Mouse (Mus musculus) right cerebral cortex, postnatal 36 days (tissue): ENCODE results near the gene Sgk1.
A peak's percentile ranks its signal among the peaks of the same experiment; 100 is the strongest.

Source experiments
- DNase-seq, 2 experiments: peaks; one replicate each; pipeline ENCODE4 v3.0.0; 2022; ENCODE audit warnings: low spot score in 2 of 2, mixed read lengths in 1 of 2

The Sgk1 gene

DNA sequence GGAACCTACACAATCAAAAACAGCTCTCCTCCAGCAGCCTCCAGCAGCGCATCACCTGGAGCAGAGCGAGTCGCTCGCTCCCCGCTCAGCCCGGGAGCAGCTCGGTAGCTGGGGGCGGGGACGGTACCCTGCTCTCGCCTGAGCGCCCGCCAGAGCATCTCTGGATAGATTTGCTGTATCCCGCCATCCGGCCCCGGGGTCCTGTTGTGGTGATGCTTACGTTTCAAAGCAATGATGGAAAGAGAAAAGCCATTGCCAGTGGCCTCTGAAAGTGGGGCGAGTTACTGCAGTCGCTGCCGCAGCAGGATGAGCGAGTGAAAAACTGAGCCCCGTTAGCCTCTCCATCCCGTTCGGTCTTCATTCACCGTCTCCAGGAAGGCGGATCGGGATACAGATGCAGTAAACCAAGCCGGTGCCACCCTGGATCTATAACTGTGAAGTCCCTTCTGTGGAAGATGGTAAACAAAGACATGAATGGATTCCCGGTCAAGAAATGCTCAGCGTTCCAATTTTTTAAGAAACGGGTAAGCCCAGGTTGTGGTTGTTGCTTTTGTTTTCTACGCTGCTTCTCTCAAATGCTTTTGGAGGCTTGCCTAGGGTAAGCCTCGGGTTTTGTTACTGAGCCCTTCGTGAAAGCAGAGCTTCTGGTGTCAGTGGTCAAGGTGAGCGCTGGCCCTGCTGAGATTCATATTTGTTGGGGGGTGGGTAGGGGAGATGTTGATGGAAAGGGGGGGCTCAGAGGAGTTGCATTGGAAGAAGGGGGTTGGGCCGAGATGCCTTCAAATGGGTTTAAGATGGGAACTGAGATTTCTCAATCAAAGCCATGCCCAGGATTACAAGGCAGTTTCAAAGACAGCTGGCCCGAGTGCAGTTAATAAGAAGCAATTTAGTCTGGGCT, at the start of gene Sgk1:
Gene Sgk1 (plus strand): TSS at position 1 of the 898 bp plus-strand sequence.
- peak; percentile 56 to 62 for DNase-seq

DNA sequence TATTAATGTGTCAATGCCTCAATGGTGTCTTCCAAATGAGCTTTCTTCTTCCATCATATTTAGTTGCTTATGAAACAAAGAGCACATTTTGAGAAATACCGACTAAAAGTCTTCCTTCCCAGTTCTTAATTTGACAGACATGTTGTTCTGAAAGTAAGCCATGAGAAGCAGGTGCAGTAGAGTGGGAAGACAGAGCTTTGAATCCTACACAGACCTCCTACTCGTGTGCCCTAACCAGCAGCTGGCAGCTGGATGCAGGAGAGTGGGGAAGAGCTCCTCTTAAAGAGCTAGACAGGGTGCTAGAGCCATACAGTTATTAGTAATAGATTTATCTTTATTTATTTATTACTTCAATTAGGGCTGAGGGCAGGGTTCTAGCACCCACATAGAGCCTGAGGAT, 49.7 kb upstream of the Sgk1 start:
- DNase-seq = peak; percentile 3 to 32

DNA sequence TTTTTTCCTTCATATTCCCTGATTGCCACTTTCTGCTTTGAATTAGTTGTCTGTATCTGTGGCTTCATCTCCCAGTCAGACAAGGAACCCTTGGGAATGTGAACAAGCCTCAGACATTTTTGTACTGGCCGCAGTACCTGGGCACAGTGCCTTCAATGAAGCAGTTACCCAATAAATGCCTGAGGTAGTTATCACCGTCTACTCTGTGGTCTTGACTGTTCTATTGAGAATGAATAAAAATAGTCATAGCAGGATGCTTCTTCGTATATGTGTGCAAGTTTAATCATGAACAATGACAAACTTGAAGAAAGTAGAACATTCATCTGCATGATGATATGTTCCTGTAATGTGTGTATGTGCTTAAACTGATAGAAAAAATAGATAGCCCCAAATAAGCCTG, 48.2 kb upstream of the Sgk1 start:
- DNase-seq = no peak

DNA sequence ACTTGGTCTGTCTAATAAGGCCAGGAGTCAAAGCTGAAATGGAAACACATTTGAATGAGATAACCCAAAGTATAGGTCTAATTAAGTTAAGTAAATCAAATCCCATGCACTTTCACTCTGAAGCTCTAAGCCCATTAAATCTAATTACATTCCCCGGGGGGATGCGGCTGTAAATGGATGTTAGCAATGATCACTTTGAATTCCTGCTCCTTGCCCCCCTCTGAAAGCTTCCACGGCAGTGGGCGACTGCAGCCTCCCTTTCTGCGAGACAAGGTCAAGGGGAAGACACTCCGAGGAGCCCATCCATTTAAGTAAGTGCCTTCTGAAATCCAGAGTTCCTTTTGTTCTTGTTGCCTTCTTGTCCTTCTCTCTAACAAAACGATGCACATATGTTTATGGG, 46.9 kb upstream of the Sgk1 start:
- no peak for DNase-seq

DNA sequence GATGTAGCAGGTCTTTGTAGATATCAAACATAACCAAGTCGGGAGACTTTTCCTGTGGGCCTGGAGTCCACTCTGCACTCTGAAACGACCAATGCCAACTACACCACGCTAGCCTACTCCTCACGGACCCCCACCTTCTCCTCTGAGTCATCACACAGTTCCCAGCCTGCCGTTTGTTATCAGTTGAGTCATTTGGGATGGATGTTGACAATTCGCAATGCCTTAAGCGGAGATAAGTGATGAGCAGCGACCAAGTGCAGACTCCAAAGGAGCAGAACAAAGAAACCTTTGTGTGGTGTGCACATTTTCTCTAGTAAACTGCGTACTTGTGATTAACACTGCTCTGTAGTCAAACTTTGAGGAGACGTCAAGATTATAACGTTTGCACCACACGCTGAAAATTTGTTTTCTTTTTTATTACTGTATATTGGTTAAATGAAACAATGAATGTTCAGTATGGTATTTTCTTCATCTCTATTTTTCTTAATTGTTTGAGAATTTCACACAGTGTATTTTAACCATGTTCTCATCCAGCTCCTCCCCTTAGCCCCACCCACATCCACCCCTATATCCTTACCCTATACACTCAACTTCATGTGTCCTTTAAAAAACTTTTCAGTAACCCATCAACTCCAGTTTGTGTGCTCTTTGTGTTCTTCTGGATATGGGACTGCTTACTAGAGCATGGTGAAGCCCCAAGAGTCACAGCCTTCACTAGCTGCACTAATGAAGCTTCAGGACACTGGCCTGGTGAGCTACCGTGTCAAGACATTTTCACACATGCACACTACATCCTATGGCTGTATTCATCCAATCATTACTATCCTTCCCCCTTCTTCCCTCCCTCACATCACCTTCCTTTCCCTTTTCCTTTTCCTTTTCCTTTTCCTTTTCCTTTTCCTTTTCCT, 42.5 kb upstream of the Sgk1 start:
- no peak for DNase-seq

DNA sequence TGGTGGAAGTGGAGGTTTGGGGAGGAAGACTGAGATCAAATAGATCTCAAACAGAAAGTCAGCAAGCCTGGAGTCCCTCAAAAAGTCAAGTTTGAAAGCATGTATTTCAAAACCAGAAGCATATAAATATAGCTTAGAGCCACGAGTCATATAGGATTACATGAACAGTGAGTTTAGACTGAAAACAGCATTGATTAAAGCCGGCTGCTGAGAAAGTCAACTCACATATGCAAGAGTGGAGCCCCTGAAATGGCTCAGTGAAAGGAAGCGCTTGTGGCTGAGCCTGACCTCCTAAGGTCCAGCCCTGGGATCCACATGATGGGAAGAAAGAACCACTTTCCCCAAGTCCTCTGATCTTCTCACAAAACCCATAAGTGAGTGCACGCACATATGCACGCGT, 38.7 kb upstream of the Sgk1 start:
- DNase-seq = no peak

DNA sequence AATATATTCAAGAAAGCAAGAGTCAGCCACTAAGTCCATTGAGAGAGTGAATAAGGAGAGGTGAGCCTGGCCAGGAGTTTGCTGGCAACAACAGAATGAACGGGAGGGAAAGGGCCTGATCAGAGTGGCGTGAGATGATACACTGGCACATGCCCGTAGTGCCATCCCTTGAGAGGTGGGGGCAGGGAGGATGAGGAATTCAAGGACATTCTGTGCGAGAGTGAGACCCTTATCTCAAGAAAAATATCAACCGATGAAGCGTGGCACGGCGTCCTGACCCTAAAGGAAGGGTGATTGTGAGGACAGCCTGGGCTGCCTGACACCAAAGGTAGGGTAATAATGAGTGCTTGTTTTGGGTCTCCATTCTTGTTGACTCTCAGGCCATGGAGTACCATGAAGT, 38.1 kb upstream of the Sgk1 start:
- no peak for DNase-seq

DNA sequence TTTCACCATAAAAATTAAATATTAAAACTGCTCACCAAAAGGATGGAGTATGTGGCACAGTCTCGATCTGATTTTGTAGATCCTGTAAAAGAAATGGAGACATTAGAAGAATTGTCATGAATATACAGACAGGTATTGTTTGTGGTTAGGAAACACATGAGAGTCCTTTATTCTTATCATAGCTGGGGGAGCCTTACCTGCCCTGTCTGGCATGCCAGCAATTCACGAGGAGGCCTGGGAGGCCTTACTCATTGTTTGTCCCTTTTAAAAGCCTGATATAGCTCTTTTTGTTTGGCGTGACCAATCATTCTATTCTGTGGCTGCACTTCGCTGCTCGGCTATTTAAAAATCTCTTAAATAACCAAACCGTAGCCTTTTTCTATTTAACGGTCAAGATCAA, 37.6 kb upstream of the Sgk1 start:
- DNase-seq = no peak

DNA sequence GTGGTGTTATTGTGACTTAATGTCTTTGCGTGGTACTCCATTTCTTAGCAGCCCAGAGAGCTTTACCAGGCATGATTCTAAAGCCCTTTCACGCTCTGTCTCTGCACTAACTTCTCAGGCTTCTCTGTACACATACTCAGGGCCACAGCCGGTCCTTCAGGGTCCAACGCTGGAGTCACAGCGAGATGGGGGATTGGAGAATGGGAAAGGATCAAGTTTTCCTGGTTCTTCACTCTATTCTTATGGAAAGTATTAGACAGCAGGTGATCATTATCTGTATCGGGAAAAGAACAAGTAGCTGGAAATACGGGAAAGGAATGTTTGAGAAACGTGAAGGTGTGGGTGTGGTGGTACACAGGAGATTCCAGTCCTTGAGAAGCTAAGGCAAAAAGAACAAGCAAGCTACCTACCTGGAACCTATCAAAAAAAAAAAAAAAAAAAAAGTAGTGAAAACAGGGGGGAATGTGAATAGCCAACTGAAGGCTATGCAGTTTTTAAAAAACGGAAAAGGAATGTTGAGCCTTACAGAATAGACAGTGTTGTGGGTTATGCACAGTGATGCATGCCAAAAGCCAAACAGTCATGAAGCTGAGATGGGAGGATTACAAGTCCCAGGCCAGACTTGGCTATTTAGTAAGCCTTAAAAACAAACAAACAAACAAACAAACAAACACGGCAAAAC, 36.2 kb upstream of the Sgk1 start:
- DNase-seq = no peak

DNA sequence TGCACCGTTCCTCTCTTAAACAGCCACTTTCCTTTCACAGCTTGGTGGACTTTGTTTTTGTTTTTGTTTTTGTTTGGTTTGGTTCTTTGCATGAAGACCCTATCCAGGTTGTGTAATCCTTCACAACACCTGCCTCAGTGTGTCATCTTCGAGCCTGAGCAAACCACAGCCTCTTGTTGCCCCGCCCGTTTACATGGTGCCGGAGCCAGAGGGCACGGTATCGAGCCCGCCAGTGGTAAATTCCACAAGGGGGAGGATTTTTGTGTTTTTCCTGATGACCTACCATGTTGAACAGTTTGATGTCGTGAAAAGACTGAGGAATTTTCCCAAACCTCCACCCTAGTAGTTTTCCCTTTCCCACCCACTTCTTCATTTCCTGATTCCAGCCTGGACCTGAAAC, 35.6 kb upstream of the Sgk1 start:
- DNase-seq = no peak

DNA sequence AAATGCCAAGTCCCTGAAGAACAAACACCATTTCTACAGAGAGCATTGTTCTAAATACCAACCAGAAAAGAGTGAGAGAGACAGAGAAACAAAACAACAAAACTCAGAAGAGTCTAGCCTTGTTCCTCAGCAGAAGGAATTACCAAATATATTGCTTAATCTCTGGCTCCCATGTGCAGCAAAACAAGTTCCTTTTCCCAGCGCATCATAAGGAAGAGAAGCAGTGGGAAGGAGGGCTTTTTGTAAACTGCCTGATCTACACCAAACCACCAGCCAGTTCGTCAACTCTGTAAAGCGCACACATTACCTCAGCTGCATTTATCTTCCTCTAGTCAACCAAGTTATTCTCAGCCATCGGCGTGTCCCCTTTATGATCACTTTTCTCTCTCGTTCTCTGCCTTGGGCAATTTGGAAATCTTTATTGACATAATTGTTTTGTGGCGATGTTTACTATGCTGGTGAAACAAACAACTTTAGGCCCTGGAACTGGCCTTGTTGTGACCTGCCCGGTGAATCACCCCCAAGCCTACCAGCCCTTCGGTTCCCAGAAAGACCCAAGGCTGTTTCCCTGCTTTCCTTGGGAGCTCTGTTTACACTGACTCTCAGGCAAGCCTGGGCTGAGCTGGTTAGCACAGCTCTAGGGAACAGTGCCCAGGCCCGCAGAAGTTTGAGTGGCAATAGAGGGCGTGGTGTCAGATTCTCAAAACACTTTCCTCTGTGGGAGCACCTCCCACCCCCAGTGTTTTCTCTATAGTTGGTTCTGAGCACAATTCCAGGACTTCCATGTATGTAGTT, 34.8 kb upstream of the Sgk1 start:
- DNase-seq = no peak

DNA sequence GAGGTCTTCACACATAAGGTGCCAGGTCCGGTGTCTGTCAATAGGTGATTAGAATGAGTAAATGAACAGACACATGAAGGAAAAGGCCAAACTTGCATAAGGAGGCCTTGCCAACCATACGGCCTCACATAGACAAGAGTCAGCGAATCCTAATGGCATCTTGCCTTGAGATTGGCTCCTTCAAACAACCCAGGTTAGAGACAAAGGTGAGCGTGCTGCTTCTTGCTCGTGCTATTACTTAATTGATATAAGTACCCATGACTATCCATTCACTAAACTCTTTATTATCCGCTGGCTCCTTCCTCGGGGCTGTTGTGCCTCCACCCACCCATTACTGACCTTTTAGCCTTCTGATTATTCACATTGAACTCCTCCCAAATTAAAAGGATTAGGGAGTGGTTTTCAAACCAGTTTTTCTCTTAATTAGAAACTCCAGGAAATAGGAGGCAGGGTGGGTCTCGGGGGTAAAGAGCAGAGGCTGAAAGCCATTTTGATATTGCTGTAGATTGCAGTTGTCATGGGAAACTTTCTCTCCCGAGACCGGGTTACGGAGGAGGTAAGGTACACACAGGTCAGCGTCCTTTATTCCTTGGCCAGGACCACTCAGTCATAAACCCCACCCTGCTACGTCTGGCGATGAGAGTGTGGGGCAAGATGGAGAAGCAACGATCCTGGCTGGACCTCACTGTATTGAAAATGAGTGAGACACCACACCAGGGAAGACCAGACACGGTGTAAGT, 33.9 kb upstream of the Sgk1 start:
- no peak for DNase-seq

DNA sequence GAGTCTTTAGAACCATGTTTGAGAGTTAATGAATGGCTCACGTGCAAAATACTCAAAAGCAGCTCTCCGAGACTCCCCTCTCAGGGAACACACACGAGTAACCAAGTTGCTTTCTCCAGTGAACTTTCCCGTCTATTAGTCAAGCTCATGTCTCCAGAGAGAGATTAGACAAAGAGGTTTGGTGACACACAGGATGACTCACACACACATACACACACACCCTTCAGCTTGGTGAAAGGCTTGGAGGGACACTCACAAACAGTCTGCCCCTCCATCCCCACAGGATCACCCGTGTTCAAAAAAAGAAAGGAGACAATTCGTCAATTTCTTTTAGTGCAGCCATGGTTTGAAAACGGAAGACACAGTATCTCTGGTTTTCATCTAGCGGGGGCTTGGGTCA, 32.7 kb upstream of the Sgk1 start:
- no peak for DNase-seq

DNA sequence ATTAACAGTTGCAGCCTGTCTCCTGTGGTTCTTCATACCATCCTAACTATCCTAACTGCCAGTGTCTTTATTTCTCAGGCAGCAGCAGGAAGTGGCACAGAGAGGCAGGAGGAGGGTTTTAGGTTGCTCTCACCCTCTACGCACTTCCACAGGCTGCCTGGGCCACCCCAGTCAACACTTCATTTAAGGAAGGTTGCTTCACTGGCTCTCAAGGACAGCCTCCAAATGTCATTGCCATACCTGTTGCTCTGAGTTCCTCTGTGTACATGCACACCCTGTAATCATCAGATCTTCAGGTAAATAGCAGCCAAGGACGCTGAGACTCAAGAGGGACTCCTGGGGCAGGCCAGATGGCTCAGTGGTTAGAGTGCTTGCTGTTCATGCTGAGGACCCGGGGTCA, 31.7 kb upstream of the Sgk1 start:
- no peak for DNase-seq

DNA sequence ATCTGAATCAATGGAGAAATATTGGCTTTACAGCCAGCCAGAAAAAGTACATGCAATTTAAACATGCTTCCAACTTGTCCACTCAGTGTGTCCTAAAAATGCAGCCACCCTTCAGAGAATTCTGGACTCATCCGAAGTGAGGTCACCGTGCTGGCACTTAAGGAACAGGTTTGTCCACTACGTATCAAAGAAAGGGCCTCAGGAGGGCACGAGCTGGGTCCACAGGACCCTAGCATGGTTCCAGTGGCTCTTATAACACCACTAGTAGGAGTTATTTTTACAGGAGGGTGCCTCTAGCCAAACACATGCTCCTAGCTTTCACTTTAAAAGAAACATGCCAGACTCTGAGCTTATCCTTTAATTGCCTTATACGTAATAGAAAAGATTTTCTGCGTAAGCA, 28.9 kb upstream of the Sgk1 start:
- no peak for DNase-seq

DNA sequence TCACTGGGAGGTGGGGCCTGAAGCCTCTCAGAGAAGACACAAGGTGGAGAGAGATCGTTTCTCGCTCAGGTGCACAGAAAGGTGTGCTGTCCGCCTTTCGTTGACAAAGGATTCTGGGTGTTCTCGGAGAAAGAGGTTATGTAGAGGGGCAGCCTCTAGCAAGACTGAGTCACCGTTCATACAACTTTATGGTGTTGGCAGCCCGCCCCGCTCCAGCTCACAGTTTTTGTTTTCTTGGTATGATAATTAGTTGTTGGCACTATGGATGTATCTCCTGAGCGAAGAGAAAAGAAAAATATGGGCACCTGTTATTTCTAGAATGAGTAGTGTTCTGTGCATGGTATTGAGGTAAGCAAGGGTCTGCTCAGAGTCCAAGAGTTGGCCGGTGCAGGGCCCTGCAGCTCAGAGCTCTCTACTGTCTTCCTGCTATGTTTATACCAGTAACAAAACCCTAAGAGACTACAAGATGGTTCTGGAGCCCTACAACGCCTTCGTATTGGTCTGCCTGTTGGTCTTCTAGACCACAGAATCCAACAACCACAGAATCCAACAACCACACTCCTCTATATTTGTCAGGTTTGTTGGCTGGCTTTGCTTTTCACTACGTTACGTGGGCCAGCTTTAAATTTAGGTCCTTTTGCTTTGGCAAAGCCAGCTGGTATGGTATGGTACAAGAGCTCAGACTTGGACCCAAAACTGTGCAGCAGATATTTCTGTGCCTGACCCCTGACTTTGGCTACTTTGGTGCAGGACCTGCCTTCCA, 28.2 kb upstream of the Sgk1 start:
- peak; percentile 9 to 18 for DNase-seq

DNA sequence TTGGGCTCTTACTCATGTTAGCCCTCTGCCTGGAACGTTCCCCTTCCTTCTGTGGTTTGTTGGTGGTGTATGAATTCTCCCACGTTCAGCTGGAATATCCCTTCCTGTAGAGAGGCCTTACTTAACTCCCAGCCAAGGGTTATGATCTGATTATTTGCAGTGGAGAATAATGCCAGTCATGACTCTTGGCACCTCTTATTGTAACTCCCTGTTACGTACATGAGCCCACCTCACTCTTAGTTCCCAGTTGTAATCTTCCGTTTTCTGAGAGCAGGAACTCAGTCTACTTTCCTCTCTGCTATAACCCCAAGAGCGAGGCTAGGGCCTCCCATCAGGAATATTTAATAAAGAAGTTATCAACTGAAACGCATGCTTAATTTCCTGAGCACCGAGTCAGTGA, 26.6 kb upstream of the Sgk1 start:
- no peak for DNase-seq

DNA sequence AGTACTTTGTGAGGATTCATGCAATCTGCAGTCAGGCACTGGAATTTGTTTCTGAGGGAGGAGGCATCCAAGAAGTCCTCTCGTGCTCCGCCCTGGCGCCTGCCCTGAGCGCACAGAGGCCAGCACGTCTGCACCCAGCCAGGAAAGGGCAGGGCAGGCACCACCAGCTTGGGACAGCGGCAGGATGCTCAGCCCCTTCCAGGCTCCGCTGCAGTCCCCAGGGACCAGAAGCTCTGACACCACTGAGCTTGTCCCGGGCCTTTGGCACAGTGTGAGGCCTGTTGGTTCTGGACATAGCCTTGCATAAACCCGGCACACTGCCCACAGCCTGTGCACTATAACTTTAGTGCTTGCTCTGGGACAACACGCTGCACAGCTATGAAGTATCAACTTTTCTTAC, 24.3 kb upstream of the Sgk1 start:
- DNase-seq = no peak

DNA sequence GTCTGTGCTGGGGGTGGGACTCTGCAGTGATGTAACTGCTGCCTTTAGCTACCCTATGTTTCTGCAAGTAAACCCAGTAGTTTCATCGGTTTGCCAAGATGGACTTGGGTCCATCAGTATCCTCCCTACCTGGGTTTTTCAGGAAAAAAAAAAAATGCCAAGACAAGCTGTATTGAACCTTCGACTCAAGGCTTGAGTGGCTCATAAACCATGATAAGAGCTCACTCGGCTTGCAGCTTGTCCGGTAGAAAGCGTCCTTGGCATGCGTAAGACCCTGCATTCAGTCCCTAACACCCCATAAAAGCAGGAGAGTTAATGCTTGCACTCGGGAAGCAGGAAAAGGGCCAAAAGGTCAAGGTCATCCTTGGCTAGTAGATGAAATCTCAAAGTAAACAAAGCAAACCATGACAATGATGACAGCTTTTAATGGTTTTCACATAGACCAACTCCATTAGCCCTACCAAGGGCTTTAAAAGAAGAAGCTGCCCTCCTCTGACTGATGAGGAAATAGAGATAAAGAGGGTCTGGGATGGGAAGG, 23.5 kb upstream of the Sgk1 start:
- no peak for DNase-seq

DNA sequence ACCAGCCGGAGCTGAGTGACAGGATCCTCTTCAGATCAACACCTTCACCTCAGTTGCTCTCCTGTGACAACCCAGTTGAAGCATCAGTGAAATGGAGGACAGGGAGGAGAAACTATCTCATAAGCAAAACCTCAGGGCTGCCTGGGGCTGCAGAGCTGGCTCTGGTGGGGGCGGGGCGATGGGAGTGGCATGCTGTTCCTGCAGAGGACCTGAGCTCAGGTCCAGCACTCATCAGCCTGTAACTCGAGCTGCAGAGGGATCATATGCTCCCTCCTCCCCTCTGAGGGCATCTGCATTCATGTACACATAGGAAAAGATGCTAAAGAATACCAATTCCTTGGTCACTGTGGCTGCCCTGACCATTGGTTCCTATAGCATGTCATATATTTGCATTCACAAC, 15.5 kb upstream of the Sgk1 start:
- DNase-seq = no peak
